Mouse (Mus musculus) kidney, adult 9 months (tissue): ENCODE results near the gene Olfr532.
"Not testable (repeated sequence)": the region's sequence is repeated elsewhere in the genome, so short reads cannot be mapped to it uniquely, and the experiment has no call there.

Source experiments
- DNase-seq: peaks from one replicate; pipeline ENCODE4 v3.0.0; 2022

The Olfr532 gene

DNA sequence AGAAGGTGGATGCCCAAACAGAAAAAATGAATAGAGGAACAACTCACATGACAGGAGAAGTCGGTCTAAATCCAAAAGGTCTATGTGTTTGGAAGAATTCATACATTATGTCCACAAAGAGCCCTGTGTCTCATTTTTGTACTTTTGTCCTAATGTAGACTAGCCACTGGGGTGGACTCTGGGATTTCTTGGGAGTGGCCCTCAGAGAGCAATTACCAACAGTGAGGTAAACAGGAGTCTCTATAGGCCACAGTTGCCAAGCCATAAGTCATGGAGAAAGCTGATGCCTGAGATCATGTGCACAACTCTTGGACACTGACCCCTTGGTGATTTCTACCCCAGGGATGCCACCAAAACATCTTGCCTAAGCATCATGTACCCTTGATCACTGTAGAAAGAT lies at the start of gene Olfr532:
TSS of gene Olfr532 (minus strand) at position 101 of the 400 bp plus-strand sequence.
- no peak for DNase-seq

DNA sequence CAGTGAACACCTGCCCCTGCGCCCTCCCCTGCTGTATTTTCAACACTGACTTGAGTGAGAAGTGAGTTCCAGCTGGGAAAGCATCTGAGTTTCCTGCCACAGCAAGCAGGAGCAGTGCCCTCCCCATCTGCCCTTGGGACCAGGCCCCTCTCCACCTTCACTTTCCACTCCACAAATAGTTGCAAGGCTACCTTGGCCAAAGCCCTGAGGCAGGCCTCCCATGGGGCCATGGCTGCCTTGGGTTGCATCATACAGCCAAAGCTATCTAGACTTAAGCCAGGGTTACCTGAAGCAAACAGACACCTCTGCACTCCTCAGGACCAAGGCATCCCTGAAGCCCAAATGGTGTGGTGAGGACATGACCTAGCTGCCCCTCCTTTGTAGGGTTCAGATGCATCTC lies 41.6 kb upstream of the Olfr532 start, which contains the start of gene Olfr533:
TSS of gene Olfr533 (plus strand) at position 301 of the 400 bp plus-strand sequence.
- DNase-seq, result not testable (repeated sequence)

DNA sequence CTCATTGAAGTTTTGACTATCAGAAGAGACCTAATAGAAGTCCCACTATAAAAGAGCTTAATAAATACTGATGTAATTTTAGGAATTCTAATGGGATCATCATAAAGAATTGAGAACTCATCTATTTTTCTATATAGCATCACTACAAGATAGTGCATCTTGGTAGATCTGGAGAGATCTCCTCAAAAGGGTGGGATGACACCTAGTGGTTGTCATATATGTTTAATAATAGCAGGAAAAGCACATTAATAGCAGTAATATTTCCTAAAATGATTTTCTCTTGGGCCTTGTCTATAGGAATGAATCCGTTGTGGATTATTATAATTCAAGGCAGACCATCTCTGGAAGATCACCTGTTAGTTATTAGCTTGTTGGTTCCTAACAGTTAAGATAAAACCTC lies 21.7 kb upstream of the Olfr532 start:
- no peak for DNase-seq

DNA sequence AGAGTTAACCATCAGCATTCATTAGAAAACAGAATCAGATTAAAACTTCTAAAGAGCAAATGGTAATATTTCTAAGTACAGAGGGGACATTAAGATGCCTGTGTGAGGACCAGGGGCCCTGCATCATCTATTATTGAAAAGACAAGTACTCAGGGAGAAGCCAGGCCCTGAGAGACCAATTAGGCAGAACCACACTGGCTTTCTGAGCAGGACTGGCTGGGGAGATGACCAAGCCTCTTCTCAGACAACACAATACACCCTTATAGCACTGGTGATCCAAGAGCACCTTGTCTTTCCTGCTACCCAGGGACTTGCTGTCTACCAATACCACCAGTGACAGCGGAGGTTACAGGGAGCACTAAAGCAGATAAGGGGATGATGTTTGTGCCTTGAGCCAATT lies 18.6 kb downstream of the Olfr532 start, which contains the start of gene Olfr531:
TSS of gene Olfr531 (minus strand) at position 101 of the 400 bp plus-strand sequence.
- no peak for DNase-seq

DNA sequence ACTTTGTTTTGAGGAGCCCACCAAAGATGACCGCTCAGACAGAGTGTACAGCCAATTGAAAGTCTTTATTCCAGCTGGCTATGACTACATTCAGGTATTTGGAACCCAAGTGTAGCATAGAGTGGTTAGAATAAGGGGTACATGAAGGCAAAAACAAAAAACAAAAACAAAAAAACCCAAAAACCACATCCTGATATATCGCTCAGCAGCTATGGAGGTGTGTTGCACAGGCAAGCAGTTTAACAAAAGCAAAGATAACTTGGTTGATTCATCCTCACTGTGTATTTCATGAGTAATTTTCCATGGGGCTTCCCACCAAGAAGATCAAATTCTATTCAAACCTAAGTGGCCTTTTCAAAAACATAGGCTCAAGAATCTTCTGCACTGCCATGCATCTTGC lies 44.5 kb downstream of the Olfr532 start:
- no peak for DNase-seq

DNA sequence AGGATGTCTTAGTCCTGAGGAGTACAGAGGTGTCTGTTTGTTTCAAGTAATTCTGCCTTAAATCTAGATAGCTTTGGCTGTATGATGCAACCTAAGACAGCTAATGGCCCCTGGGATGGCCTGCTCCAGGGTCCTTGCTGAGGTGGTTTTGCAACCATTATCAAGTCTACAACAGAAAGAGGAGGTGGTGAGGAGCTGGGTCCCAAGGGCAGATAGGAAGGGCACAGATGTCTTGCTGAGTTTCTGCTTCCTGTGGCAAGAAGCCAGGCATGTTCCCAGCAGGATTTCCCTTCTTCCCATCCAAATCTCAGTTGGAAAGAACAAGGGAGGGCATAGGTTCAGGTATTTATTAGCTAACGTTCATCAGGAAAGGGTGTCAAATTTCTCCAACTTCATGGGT lies 45.2 kb downstream of the Olfr532 start, which contains the start of gene Olfr530:
TSS of gene Olfr530 (minus strand) at position 101 of the 400 bp plus-strand sequence.
- DNase-seq, result no peak

DNA sequence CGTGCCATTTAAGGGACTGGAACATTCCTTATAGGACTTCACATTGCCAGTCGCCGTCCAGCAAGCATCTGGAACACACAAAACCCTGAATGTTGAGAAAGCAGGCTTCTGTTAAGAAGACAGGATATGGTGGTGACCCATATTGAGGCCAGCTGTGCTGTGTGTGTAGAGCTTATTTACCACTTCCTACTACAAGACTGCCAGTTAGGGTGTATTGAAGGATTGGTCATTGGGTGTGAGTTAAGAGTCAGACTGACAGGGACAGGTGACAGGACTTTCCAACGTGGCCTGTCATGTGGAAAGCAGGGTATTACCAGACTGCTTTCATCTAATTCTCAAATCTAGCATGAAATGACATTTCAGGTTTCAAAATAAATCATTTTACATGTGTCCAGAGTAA lies 47.1 kb downstream of the Olfr532 start:
- no peak for DNase-seq
